Mouse (Mus musculus): Measurements from ENCODE around the gene Gm37240. TPM values are rescaled to one million over a fixed set of nuclear protein-coding genes. Genes with fewer than 3 reads are reported as not detected.

Gene Gm37240
- polyA plus RNA-seq, 1 experiment from 2014 or later: 0.21 TPM

DNA sequence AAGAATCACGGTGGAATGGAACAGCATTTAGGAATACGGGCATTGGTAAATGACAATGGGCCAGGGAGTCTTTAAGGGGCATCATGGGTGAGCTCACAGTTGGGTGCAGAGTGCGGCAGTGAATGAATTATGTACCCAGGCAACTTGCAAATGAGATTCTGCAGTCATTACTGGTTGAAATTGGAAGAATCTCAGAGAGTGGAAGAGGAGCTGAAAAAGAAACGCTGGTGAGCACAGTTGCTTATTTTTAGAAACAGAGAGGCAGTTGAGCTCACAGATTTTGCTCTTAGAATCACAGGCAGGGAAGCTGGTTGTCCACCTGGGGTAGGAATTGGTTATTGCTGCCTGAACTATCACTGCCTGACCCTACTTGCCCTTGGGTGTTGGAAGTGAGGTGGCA is 776.6 kb downstream of the Gm37240 start:
- H3K4me3 ChIP-seq (replicated peaks): no peak overlapping the region
- no peak overlapping the region for H3K9ac ChIP-seq
- H3K27ac ChIP-seq: no peak overlapping the region
- H3K27me3 ChIP-seq: no peaks in the 10 kb centered on the region
- no peaks in the 10 kb centered on the region for H3K9me3 ChIP-seq (replicated peaks)
- no peaks in the 10 kb centered on the region for H3K36me3 ChIP-seq
- ATAC-seq (ENCODE audit: low read depth): no peak
- 50% methylated on average over 4 of the region's 4 CpGs for WGBS (ENCODE audit: insufficient replicate concordance)
- DNase-seq: no peak
- no peaks in the 10 kb centered on the region for H3K4me1 ChIP-seq (replicated peaks)
- no peak overlapping the region for H3K4me2 ChIP-seq

DNA sequence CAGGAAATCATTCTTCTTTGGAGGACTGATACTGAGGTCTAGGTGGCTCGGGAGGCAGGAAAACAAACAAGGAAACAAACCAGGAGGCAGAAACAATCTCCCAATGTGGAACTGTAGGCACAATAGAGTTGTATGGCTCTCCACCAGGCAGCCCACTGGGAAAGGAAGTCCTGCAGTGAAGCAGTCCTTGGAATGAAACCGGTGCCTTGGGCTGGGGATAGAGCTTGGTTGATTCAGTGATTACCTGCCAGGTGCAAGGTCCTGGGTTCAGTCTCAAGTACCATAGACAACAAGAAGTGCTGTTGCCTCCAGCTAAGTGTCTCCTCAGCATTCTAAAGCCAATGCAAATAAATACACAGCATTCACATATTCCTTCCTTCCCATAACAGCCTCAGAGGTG is 778.1 kb downstream of the Gm37240 start:
- Histone ChIP-seq H3K4me3 (replicated peaks) (no peak overlapping the region), H3K4me1 (replicated peaks) (no peaks in the 10 kb centered on the region), H3K27me3 (no peaks in the 10 kb centered on the region), H3K9me3 (replicated peaks) (no peaks in the 10 kb centered on the region), H3K36me3 (no peaks in the 10 kb centered on the region), H3K4me2 (no peak overlapping the region), H3K9ac (no peak overlapping the region), H3K27ac (no peak overlapping the region)
- ATAC-seq (ENCODE audit: low read depth) (no peak), DNase-seq (no peak)
- WGBS (ENCODE audit: insufficient replicate concordance): 38% methylated on average over 2 of the region's 2 CpGs

DNA sequence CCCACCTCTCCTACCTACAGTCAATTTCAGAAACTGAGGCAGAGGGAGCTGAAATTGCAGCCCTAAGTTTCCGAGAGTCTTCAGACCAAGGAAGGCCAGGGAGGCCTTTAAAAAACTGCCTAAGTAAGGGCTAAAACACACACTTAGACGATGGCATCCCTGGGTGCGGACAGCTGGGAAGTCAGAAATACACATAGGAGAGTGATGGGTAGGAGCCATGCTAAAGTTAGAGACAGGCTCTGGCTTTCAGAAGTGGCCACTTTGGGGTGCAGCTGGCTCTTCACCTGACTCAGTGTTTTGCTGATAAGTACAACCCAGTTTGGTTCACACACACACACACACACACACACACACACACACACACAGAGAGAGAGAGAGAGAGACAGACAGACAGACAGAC is 778.9 kb downstream of the Gm37240 start:
- Histone ChIP-seq H3K36me3 (no peaks in the 10 kb centered on the region), H3K27ac (no peak overlapping the region), H3K9me3 (replicated peaks) (no peaks in the 10 kb centered on the region), H3K9ac (no peak overlapping the region), H3K27me3 (no peaks in the 10 kb centered on the region), H3K4me1 (replicated peaks) (no peaks in the 10 kb centered on the region), H3K4me3 (replicated peaks) (no peak overlapping the region), H3K4me2 (no peak overlapping the region)
- WGBS (ENCODE audit: insufficient replicate concordance): 65% methylated on average over 3 of the region's 3 CpGs
- ATAC-seq (ENCODE audit: low read depth) (no peak), DNase-seq (no peak)

DNA sequence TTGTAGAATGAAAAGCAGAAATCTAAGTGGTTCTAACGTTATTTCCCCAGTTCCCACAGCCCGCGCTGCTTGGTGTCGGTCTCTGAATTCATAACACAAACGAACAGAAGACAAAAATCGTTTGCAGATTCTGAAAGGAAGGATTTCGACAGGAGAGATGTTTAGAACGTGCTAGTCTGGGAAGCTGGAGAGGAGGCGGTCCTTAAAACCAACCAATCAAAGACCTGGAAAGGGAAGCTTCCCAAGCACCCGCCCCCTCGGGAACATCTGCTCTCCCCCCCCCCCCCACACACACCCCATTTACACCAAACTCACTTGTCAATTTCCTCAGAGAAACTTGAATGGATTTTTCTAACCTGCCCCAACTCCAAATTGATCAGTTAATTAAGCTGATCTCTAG is 780.4 kb downstream of the Gm37240 start:
- no peaks in the 10 kb centered on the region for H3K27me3 ChIP-seq
- WGBS (ENCODE audit: insufficient replicate concordance): 47% methylated on average over 11 of the region's 11 CpGs
- no peak for ATAC-seq (ENCODE audit: low read depth)
- no peak overlapping the region for H3K4me3 ChIP-seq (replicated peaks)
- H3K4me1 ChIP-seq (replicated peaks): no peaks in the 10 kb centered on the region
- H3K4me2 ChIP-seq: no peak overlapping the region
- no peak overlapping the region for H3K27ac ChIP-seq
- no peak overlapping the region for H3K9ac ChIP-seq
- no peak for DNase-seq
- no peaks in the 10 kb centered on the region for H3K36me3 ChIP-seq
- H3K9me3 ChIP-seq (replicated peaks): no peaks in the 10 kb centered on the region

DNA sequence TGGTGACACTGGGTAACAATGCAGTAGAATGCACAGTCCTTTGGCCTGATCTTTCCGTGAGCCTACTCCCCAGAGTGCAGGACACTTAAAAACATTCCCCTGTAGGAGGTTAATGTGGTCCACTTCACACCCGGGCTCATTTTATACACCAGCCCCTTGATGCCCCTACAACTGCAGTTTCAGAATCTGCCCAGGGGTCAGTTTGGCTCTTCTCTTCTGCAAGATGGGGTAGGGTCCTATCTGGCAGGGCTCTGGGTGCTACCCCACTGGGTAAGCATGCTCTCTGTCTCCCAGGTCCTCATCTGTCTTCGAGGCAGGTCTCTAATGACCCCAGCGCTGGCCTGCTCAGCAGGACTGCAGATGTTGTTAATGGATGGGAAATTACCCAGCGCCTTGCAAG is 783.0 kb downstream of the Gm37240 start:
- Histone ChIP-seq H3K9ac (no peak overlapping the region), H3K36me3 (no peaks in the 10 kb centered on the region), H3K4me1 (replicated peaks) (no peaks in the 10 kb centered on the region), H3K4me2 (no peak overlapping the region), H3K4me3 (replicated peaks) (no peak overlapping the region), H3K9me3 (replicated peaks) (no peaks in the 10 kb centered on the region), H3K27me3 (no peaks in the 10 kb centered on the region), H3K27ac (no peak overlapping the region)
- DNase-seq (no peak), ATAC-seq (ENCODE audit: low read depth) (no peak)
- 42% methylated on average over 5 of the region's 5 CpGs for WGBS (ENCODE audit: insufficient replicate concordance)

DNA sequence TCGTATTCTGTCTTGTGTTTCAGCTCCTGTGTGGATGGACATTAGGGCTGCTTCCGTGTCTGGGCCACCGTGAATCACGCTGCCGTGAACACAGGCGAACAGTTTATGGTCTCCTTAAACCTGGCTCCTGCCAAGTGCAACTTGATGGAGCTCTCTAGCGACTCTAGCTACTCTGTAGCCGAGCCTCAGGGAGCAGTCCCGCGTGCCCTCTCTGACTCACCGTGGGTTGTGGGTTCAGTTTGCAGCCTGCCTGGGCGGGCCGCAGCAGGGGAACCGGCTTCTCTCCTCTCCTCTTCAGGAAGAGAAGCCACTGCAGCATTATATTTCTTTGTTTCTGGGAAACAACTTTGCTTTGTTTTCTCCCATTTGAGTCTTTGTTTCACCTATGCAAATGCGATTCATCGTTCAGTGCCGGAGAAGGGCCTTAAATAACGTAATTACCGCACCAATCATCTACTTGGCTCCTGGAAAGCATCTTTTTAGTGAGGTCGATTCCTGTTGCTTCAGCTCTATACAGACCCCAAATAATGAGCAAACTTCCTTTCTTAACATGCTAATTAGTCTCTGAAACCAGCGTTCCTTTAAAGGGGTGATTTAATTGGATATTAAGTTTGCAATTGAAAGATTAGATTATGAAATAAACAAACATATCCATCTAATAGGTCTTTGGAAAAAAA is 806.3 kb downstream of the Gm37240 start:
- H3K9ac ChIP-seq: no peak overlapping the region
- no peaks in the 10 kb centered on the region for H3K36me3 ChIP-seq
- DNase-seq (no peak), ATAC-seq (ENCODE audit: low read depth) (no peak)
- H3K27me3 ChIP-seq: no peaks in the 10 kb centered on the region
- no peaks in the 10 kb centered on the region for H3K4me1 ChIP-seq (replicated peaks)
- no peak overlapping the region for H3K4me2 ChIP-seq
- H3K4me3 ChIP-seq (replicated peaks): no peak overlapping the region
- no peak overlapping the region for H3K27ac ChIP-seq
- no peaks in the 10 kb centered on the region for H3K9me3 ChIP-seq (replicated peaks)
- 70% methylated on average over 21 of the region's 21 CpGs for WGBS (ENCODE audit: insufficient replicate concordance)

DNA sequence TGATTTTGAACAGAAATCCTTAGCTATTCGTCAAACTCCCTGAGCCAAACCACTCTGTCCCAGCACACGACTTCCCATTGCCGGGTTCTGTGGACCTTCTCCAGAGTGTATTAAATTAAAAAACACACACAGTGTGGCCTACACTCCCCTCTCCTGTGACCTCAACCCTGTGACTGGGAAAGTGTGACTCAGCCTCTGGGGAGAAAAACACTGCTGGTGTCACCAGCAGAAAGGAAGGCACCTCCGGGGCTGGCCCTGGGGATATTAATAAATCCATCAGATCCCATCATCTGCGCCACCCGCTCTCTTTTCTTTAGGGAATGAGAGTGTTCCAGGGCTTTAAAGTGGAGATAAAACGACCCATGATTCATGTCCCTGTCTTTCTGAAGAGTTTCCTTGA is 823.2 kb downstream of the Gm37240 start:
- Histone ChIP-seq H3K9ac (no peak overlapping the region), H3K27me3 (no peaks in the 10 kb centered on the region), H3K9me3 (replicated peaks) (no peaks in the 10 kb centered on the region), H3K36me3 (no peaks in the 10 kb centered on the region), H3K4me3 (replicated peaks) (no peak overlapping the region), H3K4me1 (replicated peaks) (no peaks in the 10 kb centered on the region), H3K27ac (no peak overlapping the region), H3K4me2 (no peak overlapping the region)
- ATAC-seq (ENCODE audit: low read depth) (no peak), DNase-seq (no peak)
- 67% methylated on average over 7 of the region's 7 CpGs for WGBS (ENCODE audit: insufficient replicate concordance)

DNA sequence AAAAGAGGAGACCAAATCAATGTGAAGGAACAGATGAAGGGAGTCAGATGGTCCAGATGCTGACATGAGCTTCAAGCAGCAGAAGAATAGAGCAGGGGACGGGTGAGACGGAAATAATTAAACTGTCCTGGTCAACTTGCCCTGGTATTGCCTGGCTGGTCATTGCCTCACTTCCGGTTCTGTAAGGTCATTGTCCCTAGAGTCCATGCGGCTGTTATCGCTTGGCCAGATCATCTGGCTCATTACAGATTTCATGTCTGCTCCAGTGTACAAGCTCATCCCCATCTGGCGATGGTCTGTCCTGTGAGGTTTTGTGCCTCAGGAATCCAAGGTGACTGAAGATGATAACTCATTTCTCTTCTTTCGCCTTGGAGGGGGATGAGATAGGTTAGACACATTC is 827.2 kb downstream of the Gm37240 start:
- 69% methylated on average over 7 of the region's 7 CpGs for WGBS (ENCODE audit: insufficient replicate concordance)
- H3K36me3 ChIP-seq: no peaks in the 10 kb centered on the region
- H3K9ac ChIP-seq: no peak overlapping the region
- no peaks in the 10 kb centered on the region for H3K27me3 ChIP-seq
- no peaks in the 10 kb centered on the region for H3K9me3 ChIP-seq (replicated peaks)
- H3K27ac ChIP-seq: no peak overlapping the region
- no peak for DNase-seq
- H3K4me1 ChIP-seq (replicated peaks): no peaks in the 10 kb centered on the region
- no peak for ATAC-seq (ENCODE audit: low read depth)
- H3K4me2 ChIP-seq: no peak overlapping the region
- H3K4me3 ChIP-seq (replicated peaks): no peak overlapping the region

DNA sequence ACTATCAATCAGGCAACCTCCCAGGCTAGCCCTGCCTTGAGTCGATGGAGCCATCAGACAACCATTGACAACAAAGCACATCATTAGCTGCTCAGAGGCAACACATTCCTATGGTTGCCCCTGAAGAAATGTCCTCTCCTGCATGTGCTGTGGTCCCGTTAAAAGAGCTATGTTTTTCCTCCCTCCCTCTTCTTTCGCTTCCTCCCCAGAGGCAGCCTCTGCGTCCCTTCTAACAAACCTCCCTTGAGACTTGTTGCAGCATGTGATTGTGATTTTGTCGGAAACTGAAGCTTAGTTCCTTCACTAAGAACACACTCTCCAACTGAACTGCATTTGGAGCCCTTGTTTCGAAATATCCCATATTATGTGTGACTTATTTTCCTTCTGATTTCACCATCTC is 830.1 kb downstream of the Gm37240 start:
- 59% methylated on average over 6 of the region's 6 CpGs for whole genome bisulfite sequencing (ENCODE audit: insufficient replicate concordance)
- H3K9me3 ChIP-seq (replicated peaks): no peaks in the 10 kb centered on the region
- no peak overlapping the region for H3K27ac ChIP-seq
- no peak overlapping the region for H3K9ac ChIP-seq
- no peak overlapping the region for H3K4me2 ChIP-seq
- DNase-seq (no peak), ATAC-seq (ENCODE audit: low read depth) (no peak)
- no peaks in the 10 kb centered on the region for H3K4me1 ChIP-seq (replicated peaks)
- H3K36me3 ChIP-seq: no peaks in the 10 kb centered on the region
- no peaks in the 10 kb centered on the region for H3K27me3 ChIP-seq
- no peak overlapping the region for H3K4me3 ChIP-seq (replicated peaks)

DNA sequence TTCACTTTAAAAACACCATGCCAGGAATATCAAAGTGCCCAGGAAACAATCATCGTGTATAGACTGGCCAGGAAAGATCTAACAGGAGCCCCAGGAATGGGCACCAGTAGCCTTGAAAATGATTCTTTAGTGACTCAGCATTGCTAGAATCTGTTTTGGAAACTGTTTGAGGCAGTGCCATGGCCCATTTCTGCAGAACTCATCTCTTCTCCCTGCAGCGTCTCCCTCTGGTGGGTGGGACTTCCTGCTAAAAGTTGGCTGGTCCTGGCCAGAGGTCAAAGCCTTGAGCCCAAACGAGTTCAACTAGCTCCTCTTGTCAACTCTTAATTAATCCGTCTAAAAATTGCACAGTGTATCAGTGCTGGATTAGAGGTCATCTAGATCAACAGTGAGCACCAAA is 833.8 kb downstream of the Gm37240 start:
- DNase-seq: no peak
- no peak overlapping the region for H3K4me2 ChIP-seq
- H3K36me3 ChIP-seq: no peaks in the 10 kb centered on the region
- H3K4me1 ChIP-seq (replicated peaks): no peaks in the 10 kb centered on the region
- no peak overlapping the region for H3K27ac ChIP-seq
- no peaks in the 10 kb centered on the region for H3K9me3 ChIP-seq (replicated peaks)
- WGBS (ENCODE audit: insufficient replicate concordance): 50% methylated on average over 4 of the region's 4 CpGs
- H3K27me3 ChIP-seq: no peaks in the 10 kb centered on the region
- H3K4me3 ChIP-seq (replicated peaks): no peak overlapping the region
- no peak for ATAC-seq (ENCODE audit: low read depth)
- no peak overlapping the region for H3K9ac ChIP-seq

DNA sequence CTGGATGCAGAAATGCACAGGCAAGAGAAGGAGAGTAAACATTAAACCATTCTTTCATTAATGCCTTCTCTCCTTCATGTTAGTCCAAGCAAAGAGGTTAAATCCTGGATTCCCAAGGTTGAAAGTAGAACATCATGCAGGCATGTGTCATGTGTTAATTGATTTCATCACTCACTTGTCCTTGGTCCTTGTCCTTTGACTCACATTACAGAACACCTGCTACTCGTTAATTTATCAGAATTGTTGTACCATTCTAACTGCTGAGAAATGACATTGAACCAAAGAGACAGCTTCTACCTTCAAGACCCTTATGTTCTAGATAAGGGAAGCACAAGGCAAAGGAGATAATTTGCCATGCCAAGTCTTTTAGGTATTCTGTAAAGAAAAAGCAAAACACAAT is 835.1 kb downstream of the Gm37240 start:
- Histone ChIP-seq H3K4me1 (replicated peaks) (no peaks in the 10 kb centered on the region), H3K4me3 (replicated peaks) (no peak overlapping the region)
- ATAC-seq (ENCODE audit: low read depth): no peak

DNA sequence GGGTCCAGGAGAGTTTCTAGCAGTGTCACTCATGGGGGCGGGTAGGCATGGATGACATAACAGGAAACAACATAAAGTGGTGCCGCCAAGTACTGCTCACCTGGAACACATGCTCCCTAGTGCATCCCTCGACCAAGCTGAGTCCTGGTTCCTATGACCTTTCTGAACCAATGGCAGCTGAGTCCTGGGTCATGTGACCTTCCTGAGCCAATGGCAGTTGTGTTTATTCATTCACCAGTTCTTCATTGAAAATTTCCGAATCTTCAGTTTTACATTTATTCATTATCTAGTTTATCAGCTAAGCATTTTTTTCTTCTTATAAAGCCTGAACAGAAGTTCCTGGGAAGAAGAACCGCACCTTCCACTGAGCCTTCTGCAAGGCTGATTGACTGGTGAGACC is 838.7 kb downstream of the Gm37240 start:
- 65% methylated on average over 5 of the region's 5 CpGs for WGBS (ENCODE audit: insufficient replicate concordance)
- no peak overlapping the region for H3K9ac ChIP-seq
- no peaks in the 10 kb centered on the region for H3K27me3 ChIP-seq
- H3K27ac ChIP-seq: no peak overlapping the region
- ATAC-seq (ENCODE audit: low read depth): no peak
- DNase-seq: no peak
- no peak overlapping the region for H3K4me3 ChIP-seq (replicated peaks)
- no peak overlapping the region for H3K4me2 ChIP-seq
- H3K9me3 ChIP-seq (replicated peaks): no peaks in the 10 kb centered on the region
- no peaks in the 10 kb centered on the region for H3K4me1 ChIP-seq (replicated peaks)
- H3K36me3 ChIP-seq: no peaks in the 10 kb centered on the region

More for the DNA sequence above, 835.1 kb downstream of the Gm37240 start:
- 40% methylated on average over 1 of the region's 1 CpGs for WGBS (ENCODE audit: insufficient replicate concordance)
- Histone ChIP-seq H3K27ac (no peak overlapping the region), H3K27me3 (no peaks in the 10 kb centered on the region), H3K4me2 (no peak overlapping the region), H3K36me3 (no peaks in the 10 kb centered on the region), H3K9me3 (replicated peaks) (no peaks in the 10 kb centered on the region), H3K9ac (no peak overlapping the region)
- no peak for DNase-seq

Data from liver, embryonic 13.5 days (tissue).